Mouse (Mus musculus): ENCODE data around the gene Arhgdib. TPM values are rescaled to one million over a fixed set of nuclear protein-coding genes. Genes with fewer than 3 reads are reported as not detected.

Arhgdib gene
- polyA plus RNA-seq, 1 experiment from 2014 or later = 17.1 TPM

GRCm38 (mm10) chr6:136946241-136946640 lies 4.5 kb upstream of the Arhgdib start:
- no peaks in the 10 kb centered on the region for H3K9me3 ChIP-seq
- H3K27ac ChIP-seq (replicated peaks) = no peak overlapping the region
- H3K4me1 ChIP-seq = 0 out of 2 replicates have a peak, but pooled peaks cover 10% of the 10 kb centered on the region
- no peak for ATAC-seq (replicated peaks)
- no peak overlapping the region for H3K4me3 ChIP-seq
- no peaks in the 10 kb centered on the region for H3K27me3 ChIP-seq
- no peaks in the 10 kb centered on the region for H3K36me3 ChIP-seq
- H3K9ac ChIP-seq (replicated peaks) = no peak overlapping the region
- no peak overlapping the region for H3K4me2 ChIP-seq (replicated peaks)
- 89% methylated on average over 5 of the region's 5 CpGs for WGBS

- Histone ChIP-seq H3K27me3 (no peaks in the 10 kb centered on the region), H3K4me1 (0 out of 2 replicates have a peak, but pooled peaks cover 10% of the 10 kb centered on the region), H3K36me3 (no peaks in the 10 kb centered on the region), H3K4me2 (replicated peaks) (no peak overlapping the region), H3K4me3 (no peak overlapping the region), H3K27ac (replicated peaks) (no peak overlapping the region), H3K9ac (replicated peaks) (no peak overlapping the region), H3K9me3 (no peaks in the 10 kb centered on the region)
- WGBS = 88% methylated on average over 8 of the region's 8 CpGs
- ATAC-seq (replicated peaks) = no peak
These were observed 2.8 kb upstream of the Arhgdib start for GRCm38 (mm10) chr6:136944511-136944910.

GRCm38 (mm10) chr6:136943392-136943791 lies 1.7 kb upstream of the Arhgdib start:
- Histone ChIP-seq H3K9me3 (no peaks in the 10 kb centered on the region), H3K4me1 (0 out of 2 replicates have a peak, but pooled peaks cover 10% of the 10 kb centered on the region), H3K9ac (replicated peaks) (no peak overlapping the region), H3K27ac (replicated peaks) (no peak overlapping the region), H3K27me3 (no peaks in the 10 kb centered on the region), H3K4me2 (replicated peaks) (no peak overlapping the region), H3K4me3 (no peak overlapping the region), H3K36me3 (no peaks in the 10 kb centered on the region)
- no peak for ATAC-seq (replicated peaks)

GRCm38 (mm10) chr6:136942280-136942679 lies 581 bp upstream of the Arhgdib start:
- WGBS = 72% methylated on average over 9 of the region's 9 CpGs
- no peaks in the 10 kb centered on the region for H3K36me3 ChIP-seq
- ATAC-seq (replicated peaks) = no peak
- H3K4me1 ChIP-seq = 0 out of 2 replicates have a peak, but pooled peaks cover 10% of the 10 kb centered on the region
- H3K9me3 ChIP-seq = no peaks in the 10 kb centered on the region
- no peak overlapping the region for H3K4me2 ChIP-seq (replicated peaks)
- no peaks in the 10 kb centered on the region for H3K27me3 ChIP-seq
- H3K27ac ChIP-seq (replicated peaks) = no peak overlapping the region
- H3K4me3 ChIP-seq = no peak overlapping the region
- H3K9ac ChIP-seq (replicated peaks) = no peak overlapping the region

- Histone ChIP-seq H3K9me3 (no peaks in the 10 kb centered on the region), H3K4me2 (replicated peaks) (no peak overlapping the region), H3K27me3 (no peaks in the 10 kb centered on the region), H3K4me3 (no peak overlapping the region), H3K27ac (replicated peaks) (peak overlapping the region; percentile 27; the same call in 1 of the 2 replicates), H3K36me3 (no peaks in the 10 kb centered on the region), H3K9ac (replicated peaks) (no peak overlapping the region), H3K4me1 (0 out of 2 replicates have a peak, but pooled peaks cover 10% of the 10 kb centered on the region)
- WGBS = 84% methylated on average over 11 of the region's 11 CpGs
- no peak for ATAC-seq (replicated peaks)
These were observed 1.3 kb downstream of the Arhgdib start for GRCm38 (mm10) chr6:136940188-136940960.

GRCm38 (mm10) chr6:136939326-136940187 lies 2.1 kb downstream of the Arhgdib start:
- WGBS = 85% methylated on average over 14 of the region's 14 CpGs
- Histone ChIP-seq H3K36me3 (no peaks in the 10 kb centered on the region), H3K27ac (replicated peaks) (no peak overlapping the region), H3K9me3 (no peaks in the 10 kb centered on the region), H3K4me1 (0 out of 2 replicates have a peak, but pooled peaks cover 10% of the 10 kb centered on the region), H3K9ac (replicated peaks) (no peak overlapping the region), H3K4me2 (replicated peaks) (no peak overlapping the region), H3K4me3 (no peak overlapping the region), H3K27me3 (no peaks in the 10 kb centered on the region)
- no peak for ATAC-seq (replicated peaks)

- Histone ChIP-seq H3K27me3 (no peaks in the 10 kb centered on the region), H3K4me3 (no peak overlapping the region), H3K9me3 (no peaks in the 10 kb centered on the region), H3K27ac (replicated peaks) (no peak overlapping the region), H3K4me2 (replicated peaks) (no peak overlapping the region), H3K36me3 (no peaks in the 10 kb centered on the region), H3K4me1 (0 out of 2 replicates have a peak, but pooled peaks cover 10% of the 10 kb centered on the region), H3K9ac (replicated peaks) (no peak overlapping the region)
- ATAC-seq (replicated peaks) = no peak
- WGBS = 85% methylated on average over 18 of the region's 18 CpGs
These were observed 3.2 kb downstream of the Arhgdib start for GRCm38 (mm10) chr6:136938331-136939126.

GRCm38 (mm10) chr6:136937117-136937516 lies 4.6 kb downstream of the Arhgdib start:
- Histone ChIP-seq H3K9me3 (no peaks in the 10 kb centered on the region), H3K9ac (replicated peaks) (no peak overlapping the region), H3K4me2 (replicated peaks) (no peak overlapping the region), H3K27ac (replicated peaks) (no peak overlapping the region), H3K4me3 (no peak overlapping the region), H3K36me3 (no peaks in the 10 kb centered on the region), H3K27me3 (no peaks in the 10 kb centered on the region), H3K4me1 (0 out of 2 replicates have a peak, but pooled peaks cover 6% of the 10 kb centered on the region)
- WGBS = 89% methylated on average over 3 of the region's 3 CpGs
- no peak for ATAC-seq (replicated peaks)

GRCm38 (mm10) chr6:136936361-136936760 lies 5.3 kb downstream of the Arhgdib start:
- no peak overlapping the region for H3K27ac ChIP-seq (replicated peaks)
- no peak overlapping the region for H3K4me2 ChIP-seq (replicated peaks)
- H3K9ac ChIP-seq (replicated peaks) = no peak overlapping the region
- no peaks in the 10 kb centered on the region for H3K36me3 ChIP-seq
- no peak overlapping the region for H3K4me3 ChIP-seq
- 0 out of 2 replicates have a peak, but pooled peaks cover 1% of the 10 kb centered on the region for H3K4me1 ChIP-seq
- 89% methylated on average over 9 of the region's 9 CpGs for WGBS
- ATAC-seq (replicated peaks) = no peak
- H3K9me3 ChIP-seq = no peaks in the 10 kb centered on the region
- H3K27me3 ChIP-seq = no peaks in the 10 kb centered on the region

GRCm38 (mm10) chr6:136935233-136935632 lies 6.5 kb downstream of the Arhgdib start:
- H3K4me3 ChIP-seq = no peak overlapping the region
- WGBS = 74% methylated on average over 3 of the region's 3 CpGs
- no peaks in the 10 kb centered on the region for H3K36me3 ChIP-seq
- H3K27ac ChIP-seq (replicated peaks) = no peak overlapping the region
- H3K27me3 ChIP-seq = no peaks in the 10 kb centered on the region
- no peak overlapping the region for H3K9ac ChIP-seq (replicated peaks)
- H3K4me1 ChIP-seq = no peaks in the 10 kb centered on the region
- no peak for ATAC-seq (replicated peaks)
- H3K9me3 ChIP-seq = no peaks in the 10 kb centered on the region
- no peak overlapping the region for H3K4me2 ChIP-seq (replicated peaks)

GRCm38 (mm10) chr6:136934068-136934467 lies 7.6 kb downstream of the Arhgdib start:
- H3K4me2 ChIP-seq (replicated peaks) = no peak overlapping the region
- H3K36me3 ChIP-seq = no peaks in the 10 kb centered on the region
- no peak for ATAC-seq (replicated peaks)
- no peak overlapping the region for H3K4me3 ChIP-seq
- H3K9ac ChIP-seq (replicated peaks) = no peak overlapping the region
- H3K27me3 ChIP-seq = no peaks in the 10 kb centered on the region
- H3K4me1 ChIP-seq = no peaks in the 10 kb centered on the region
- no peaks in the 10 kb centered on the region for H3K9me3 ChIP-seq
- 81% methylated on average over 7 of the region's 7 CpGs for WGBS
- no peak overlapping the region for H3K27ac ChIP-seq (replicated peaks)
